Mouse (Mus musculus): ENCODE data around the gene Adgrl1.
"Not testable (repeated sequence)": the region's sequence is repeated elsewhere in the genome, so short reads cannot be mapped to it uniquely, and the experiment has no call there.

Adgrl1 gene

DNA sequence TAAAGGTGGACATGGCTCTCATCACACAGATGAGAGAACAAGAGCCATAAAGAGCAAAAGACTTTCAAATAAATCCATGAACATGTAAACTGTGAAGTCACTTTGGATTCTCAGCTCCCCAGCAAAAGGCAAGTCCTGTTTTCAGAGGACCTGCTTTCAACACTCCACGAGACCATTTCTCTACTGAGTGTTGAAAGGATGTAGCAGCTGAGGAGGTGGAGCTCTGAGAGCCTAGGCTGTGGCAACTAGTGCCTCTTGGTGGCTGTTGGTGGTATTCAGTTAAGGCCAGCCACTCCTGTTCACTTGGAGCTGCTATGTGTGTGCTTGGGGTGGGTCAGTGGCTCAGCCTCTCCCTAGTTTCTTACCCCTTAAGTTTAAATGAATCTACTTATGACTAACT is 56.9 kb downstream of the Adgrl1 start:
- peak; percentile 52 for DNase-seq

DNA sequence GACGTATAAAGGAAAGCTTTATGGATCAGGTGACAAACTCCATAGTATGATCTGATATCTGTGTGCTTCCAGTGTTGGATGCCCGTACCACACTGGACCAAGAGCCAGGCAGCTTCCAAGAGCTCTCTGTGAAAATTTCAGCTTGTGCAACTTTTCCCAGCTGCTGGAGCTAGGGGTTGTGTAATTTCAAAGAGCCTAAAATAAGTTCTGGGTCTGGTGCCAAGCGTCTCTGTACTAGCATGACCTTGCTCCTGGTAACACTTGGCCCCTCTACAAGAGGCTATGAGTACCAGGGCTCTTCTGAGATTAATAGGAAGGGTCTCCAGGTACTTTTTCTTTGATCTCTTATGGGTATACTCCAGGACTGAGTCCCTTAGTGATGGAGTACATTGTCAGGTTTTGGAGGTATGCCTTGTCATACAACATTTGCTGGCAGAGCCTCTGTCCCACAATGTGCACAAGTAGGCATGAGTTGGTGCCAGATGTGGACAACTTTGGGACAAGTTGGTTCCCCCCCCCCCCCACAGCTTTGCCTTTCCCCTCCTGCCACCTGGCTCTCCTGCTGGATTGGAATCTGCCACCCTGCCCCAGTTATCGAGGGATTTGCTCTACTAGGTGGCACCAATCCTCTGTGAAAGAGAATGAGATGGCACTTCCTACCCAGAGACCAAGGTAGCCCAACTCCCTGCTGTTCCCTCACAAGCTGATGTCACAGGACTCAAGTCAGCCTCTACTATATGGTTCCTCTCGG is 64.3 kb downstream of the Adgrl1 start:
- no peak for DNase-seq

- no peak for DNase-seq
These were observed 67.8 kb downstream of the Adgrl1 start for GRCm38 (mm10) chr8:83967701-83968100.

DNA sequence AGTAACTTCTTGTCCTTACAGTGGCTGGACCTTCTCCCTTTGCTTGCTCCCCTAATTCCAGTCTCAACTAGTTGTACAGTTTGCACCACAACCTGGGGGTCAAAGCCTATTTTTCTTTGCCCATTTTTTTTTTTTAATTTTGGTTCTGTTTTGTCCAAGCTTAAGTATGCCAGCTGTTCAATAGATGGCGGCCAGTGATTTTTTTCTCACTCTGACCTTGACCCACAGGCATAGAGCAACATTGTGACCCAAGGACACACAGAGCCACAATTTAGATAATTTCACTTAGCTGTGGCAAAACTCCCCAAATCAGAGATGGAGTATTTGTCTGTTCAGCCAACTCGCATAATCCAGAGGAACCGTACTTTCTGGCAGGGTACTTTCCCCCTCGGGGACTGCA is 71.2 kb downstream of the Adgrl1 start:
- no peak for DNase-seq

- DNase-seq = no peak
These were observed 71.8 kb downstream of the Adgrl1 start for GRCm38 (mm10) chr8:83971661-83972060.

DNA sequence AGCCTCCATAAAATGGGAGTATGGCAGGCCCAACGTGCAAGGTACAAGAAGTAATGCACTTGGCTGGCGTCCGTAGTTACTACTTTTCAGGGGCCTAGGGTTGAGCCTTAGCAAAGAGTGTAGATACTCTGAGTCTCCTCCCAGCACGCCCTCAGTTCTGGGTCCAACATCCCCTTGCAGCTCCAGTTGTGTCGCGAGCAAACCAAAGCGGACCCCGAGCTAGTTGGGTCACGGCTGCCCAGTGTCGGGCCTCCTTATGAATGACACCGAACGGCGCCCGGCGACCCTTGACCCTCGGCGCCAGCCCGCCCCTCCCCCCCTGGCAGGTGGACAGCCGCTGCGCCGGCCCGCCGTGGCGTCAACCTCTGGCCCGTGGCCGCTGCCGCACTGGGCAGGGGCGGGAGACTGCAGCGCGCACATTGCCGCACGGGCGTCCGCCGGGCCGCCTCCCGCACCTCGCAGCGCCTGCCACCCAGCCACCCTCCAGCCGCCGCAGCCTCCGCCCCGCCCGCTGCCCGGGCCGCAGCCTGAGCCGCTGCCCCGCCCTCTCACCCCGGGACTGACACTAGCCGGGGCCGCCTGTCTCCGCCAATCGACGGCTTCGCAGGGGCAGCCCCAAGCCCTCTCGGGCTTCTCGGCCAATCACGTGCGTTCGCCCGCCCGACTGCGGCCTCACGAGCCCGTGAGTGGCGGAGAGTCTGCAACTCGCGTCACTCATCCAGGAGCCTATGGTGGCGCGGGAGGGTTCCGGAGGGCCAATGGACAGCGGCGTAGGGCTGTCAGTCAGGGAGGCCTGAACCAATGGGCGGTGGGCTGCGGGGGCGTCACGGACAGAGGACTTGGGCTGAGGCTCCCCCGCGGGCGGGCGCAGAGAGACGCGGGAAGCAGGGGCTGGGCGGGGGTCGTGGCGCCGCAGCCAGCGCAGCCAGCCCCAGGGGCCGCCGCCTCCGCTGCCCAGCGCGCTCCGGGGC is 72.5 kb downstream of the Adgrl1 start, which contains the start of gene Prkaca:
Prkaca (plus strand) TSS at position 844 of the 971 bp plus-strand sequence.
- peak; percentile 100 for DNase-seq

DNA sequence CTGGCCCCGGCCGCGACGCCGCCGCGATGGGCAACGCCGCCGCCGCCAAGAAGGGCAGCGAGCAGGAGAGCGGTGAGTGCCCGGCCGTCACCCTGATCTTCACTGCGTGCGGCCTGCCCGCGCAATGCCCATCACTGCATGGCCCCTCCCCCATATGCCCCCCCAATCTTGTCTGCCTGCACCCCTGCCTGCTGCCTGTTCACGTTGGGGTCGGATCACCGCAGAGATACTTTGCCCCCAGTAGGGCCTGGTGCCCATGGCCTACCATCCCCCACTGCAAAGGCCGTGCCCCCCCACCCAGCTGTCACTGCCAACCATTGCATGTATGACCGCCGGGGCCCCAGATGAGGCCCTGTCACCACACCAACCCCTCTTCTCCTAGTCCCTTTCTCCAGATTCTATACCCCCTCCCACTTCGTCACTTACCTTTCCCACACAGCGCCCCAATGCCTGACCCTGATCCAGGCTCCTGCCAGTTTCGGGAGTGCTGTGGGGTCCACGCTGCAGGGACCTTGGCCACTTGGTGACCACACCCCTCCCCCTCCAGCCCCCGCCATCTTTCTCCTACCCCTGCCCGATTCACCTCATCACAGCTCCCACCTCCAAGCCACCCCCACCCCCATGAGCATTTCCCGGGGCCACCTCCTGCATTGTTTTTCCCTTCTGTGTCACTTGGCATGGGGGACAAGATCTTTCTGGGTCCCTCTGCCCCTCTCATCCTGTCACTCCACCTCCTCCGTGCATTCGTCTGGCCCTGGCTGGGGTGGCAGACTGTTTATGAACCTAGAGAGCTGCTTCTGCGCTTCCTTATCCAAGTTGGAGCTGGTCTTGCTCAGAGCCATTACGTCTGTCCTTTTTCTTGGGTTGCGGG is 73.5 kb downstream of the Adgrl1 start:
- DNase-seq = no peak

DNA sequence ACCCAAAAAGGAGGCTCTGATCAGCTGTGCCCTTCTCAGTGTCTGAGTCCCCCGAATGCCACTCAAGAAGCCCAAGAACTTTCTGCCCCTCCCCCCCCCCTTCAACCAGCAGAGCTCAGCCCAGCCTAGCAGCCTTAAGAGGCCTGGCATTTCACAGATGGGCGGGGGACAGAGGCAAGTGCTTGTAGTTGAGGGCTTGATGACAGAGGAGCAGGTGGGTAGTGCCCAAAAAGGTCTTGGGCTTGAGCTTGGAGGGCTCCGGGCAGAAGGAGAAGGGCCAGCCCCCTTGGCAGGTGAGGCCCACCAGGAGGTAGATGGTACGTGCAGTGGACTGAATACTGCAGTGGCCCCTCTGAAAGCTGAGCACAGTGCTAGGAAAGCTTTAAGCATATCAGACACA is 74.6 kb downstream of the Adgrl1 start:
- no peak for DNase-seq

DNA sequence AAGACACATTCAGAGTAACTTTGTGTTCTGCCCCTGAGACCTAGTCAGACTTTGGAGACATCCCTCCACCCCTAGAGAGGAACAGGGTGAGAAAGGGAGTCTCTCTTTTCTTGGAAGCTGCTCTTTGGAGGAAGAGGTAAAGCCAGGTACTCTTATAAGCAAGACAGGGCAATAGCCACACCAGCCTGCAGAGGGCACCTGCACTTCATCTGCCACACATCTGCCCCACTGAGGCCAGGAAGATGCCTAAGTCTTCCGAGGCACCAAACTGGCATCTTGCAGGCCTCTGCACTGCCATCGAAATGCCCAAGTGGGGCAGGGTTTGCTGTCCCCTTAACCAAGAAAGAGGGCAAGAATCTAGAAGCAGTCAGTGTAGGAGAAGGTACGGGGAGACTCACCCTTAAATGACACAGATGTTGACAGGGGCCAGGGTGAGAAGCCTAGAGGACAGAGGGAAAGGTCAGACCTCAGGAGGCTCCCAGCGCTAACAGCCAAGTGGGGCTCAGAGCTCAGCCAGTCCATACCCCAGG is 76.3 kb downstream of the Adgrl1 start:
- no peak for DNase-seq

DNA sequence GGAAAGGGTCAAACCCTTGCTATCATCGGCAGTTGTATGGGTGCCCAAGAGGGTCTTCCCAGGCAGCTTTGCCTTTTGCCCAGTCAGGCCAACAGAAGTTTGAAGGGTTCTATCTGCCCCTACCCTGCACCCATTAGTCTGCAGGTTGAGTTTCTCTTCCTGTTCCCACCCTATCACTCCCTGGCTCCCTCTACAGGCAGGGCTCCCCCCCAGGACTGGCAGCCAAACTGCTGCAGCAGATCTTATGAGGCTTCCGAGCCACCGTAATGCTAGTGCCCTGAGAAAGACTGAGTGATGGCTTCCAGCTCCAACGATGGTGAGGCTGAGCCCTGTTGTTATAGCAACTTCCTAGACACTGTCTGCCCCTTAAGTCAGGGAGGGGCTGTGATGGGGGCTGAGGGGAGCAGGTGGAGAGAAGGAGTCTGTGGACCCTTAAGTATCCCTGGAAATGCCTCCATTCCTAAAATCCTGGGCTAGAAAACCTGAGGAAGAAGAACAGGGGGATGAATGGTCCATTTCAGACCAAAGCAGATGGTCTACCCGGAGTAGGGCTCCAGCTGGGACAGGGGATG is 77.0 kb downstream of the Adgrl1 start:
- no peak for DNase-seq

DNA sequence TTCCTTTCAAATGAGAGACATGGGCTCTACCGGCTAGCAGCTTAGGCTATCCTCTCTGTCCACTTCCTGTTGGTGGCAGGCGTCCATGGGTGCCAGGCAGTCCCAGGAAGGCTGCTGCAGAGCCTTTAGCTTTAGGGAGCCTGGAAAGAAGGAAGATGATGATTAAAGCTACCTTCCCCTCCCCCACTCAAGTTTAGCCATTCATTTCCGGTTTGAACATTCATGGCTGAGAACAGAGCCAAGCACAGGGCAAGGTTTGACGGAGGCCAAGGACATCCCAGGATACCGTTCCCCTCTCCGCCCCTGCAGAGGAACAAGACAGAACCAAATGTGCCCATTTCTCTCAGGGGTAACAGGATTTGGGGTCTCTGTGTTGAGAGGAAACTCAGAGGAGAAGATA is 77.7 kb downstream of the Adgrl1 start:
- DNase-seq = no peak

DNA sequence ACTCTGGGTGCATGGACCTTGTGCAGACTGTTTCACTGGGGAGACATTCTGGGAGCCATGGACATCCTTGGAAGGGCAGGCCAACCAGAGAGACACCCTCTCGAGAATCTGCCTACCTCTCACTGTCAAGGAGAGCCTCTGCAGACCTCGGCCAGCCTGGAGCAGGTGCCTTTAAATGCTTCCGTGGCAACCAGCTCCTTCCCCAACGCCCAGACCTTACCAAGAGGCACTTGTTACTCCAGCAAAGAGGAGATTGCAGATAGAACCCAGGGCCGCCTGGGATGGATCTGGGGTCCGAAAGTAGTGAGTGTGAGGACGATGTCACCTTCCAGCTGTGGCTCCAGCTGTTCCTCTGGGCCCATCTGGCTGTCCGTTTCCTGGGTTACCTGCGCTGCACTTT is 78.3 kb downstream of the Adgrl1 start:
- no peak for DNase-seq

DNA sequence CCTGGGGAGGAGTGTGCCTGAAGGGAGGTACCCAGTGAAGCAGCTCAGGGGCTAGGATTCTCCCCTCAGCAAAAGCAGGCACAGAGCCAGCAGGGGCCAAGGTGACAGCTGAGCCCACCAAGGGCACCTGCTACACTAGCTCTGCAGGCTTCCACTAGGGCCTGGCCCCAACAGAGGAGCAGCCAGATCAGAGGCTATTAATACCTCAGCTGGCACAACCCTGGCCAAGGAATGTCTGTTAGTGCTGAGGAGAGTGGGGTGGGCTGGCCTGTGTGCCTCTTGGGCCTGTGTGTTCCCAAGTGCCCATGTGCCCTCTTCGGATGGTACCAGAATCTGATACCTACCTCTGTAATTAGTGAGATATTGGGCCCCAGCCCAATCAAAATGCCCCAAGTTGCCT is 80.3 kb downstream of the Adgrl1 start:
- DNase-seq = no peak

DNA sequence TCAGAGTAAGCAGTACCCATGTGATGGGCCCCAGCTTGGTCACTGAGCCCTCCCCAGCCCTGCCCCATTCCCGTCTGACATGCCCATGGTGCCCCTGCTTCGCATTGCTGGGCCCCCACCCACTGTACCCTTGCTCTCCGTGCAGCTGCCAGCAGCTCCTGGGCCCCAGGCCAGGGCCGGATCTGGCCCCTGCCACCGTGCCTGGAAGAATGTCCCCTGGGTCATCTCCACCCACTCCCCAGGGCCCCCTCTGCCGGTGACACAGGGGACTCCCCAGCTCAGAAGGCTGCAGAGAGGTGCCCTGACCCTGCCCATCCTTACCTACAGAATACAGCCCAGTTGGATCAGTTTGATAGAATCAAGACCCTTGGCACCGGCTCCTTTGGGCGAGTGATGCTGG is 80.9 kb downstream of the Adgrl1 start:
- DNase-seq = no peak

DNA sequence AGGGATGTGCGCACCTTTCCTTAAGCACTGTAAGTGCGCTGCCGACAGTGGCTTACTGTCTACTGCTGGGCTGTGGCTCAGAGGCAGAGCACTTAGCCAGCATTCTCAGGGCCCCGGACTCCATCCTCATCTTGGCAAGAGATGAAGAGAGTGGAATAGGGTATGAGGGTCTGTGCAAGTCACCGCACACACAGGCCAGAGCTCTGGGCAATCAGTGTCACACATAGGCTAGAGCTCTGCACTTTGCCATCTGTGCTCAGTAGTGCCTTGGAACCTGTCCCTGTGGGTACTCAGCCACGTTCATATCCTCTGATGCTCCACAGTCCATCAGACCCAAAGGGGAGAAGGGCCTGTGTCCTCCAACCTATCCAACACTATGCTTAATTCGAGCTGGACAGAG is 81.6 kb downstream of the Adgrl1 start:
- no peak for DNase-seq

- DNase-seq = no peak
These were observed 82.5 kb downstream of the Adgrl1 start for GRCm38 (mm10) chr8:83982449-83982848.

- DNase-seq = not testable (repeated sequence)
These were observed 83.3 kb downstream of the Adgrl1 start for GRCm38 (mm10) chr8:83983222-83983621.

- no peak for DNase-seq
These were observed 89.3 kb downstream of the Adgrl1 start for GRCm38 (mm10) chr8:83989243-83989642.

DNA sequence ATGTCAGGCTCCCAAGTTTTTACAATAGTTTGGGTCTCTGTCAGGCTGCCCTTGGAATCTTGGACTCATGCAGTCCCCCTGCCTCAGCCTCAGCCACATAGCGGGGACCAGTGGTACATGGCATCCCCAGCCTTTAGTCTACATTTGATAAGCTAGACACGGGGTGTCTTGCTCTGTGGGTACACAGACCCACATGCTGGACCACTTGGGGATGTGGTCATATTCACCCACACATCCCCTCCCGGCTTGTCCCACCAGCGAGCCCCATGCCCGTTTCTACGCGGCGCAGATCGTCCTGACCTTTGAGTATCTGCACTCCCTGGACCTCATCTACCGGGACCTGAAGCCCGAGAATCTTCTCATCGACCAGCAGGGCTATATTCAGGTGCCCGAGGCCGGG is 90.3 kb downstream of the Adgrl1 start:
- no peak for DNase-seq

Data from embryo, embryonic 11 days (tissue).